Mouse (Mus musculus) liver, embryonic 14.5 days (tissue): ENCODE measurements around the gene Dnajc8.

ENCODE experiments used
- CTCF ChIP-seq: IDR thresholded peaks from 2 replicates; pipeline ENCODE4 v1.5.1; 2016; ENCODE audit warnings: antibody characterized with exemption, low read depth, control low read depth
- EP300 ChIP-seq: IDR thresholded peaks from 2 replicates; pipeline ENCODE4 v1.6.1; 2016; ENCODE audit warnings: antibody characterized with exemption, low read depth

- TF ChIP-seq CTCF (no peak), EP300 (no peak)
These were observed 10.5 kb upstream of the Dnajc8 start for GRCm38 (mm10) chr4:132524808-132525207.
